Mouse (Mus musculus): Measurements from ENCODE around the gene Lysmd4. TPM values are rescaled to one million over a fixed set of nuclear protein-coding genes. Genes with fewer than 3 reads are reported as not detected.

Gene Lysmd4
- 11.5 TPM for polyA plus RNA-seq (2017; shearing (Covaris generic))

GRCm38 (mm10) chr7:67222220-67222862, at the start of gene Lysmd4:
Gene Lysmd4, plus strand, starts transcription at chr7:67222544.

Other genes with a start within 250 kb of the Lysmd4 start
- gene Mef2a, start 150.3 kb downstream of the Lysmd4 start, polyA plus RNA-seq (2017; shearing (Covaris generic)) = 13.1 TPM